ENCODE assay signal across 29 mouse cellular contexts in genomic region chr1:87763821-87764220, GRCm38 (mm10). TPM values are rescaled to one million over a fixed set of nuclear protein-coding genes. Genes with fewer than 3 reads are reported as not detected.
A peak's percentile ranks its signal among the peaks of the same experiment; 100 is the strongest.
DNase-seq lines count a peak whose midpoint lies in the region; ATAC-seq and TF ChIP-seq lines count a peak whose summit lies in the region.
"Had no signal": no experiment of that assay in that cellular context is flagged by ENCODE, and none has a peak within 500 bp of the region (broad histone marks: within the 10 kb centered on the region; RNA-seq: fewer than 3 reads in every experiment).

No protein-coding gene starts in this region.

- H3K27me3 ChIP-seq in MEL (ENCODE audit: control insufficient read depth in 1 of 2, insufficient read depth in 2 of 2, low read length in 2 of 2), result no peaks in the 10 kb centered on the region
- no peaks in the 10 kb centered on the region for H3K27me3 ChIP-seq in liver, embryonic 15.5 days
- H3K27me3 ChIP-seq: embryonic facial prominence, embryonic 13.5 days; forebrain, embryonic 15.5 days; heart, embryonic 13.5 days; limb, embryonic 13.5 days; megakaryocyte, embryonic 14.5 days; midbrain, embryonic 15.5 days; neural tube, embryonic 15.5 days; stomach, embryonic 15.5 days had no signal

- TF ChIP-seq CTCF in MEL (IDR thresholded peaks at IDR 0.05 in 2 of 3, conservative IDR thresholded peaks at IDR 0.05 in 1 of 3; ENCODE audit: control insufficient read depth in 1 of 3, insufficient read depth in 1 of 3, low read depth in 2 of 3, low read length in 3 of 3, poor library complexity in 1 of 3, severe bottlenecking in 1 of 3), result no peak

- no peaks in the 10 kb centered on the region for H3K9me3 ChIP-seq in MEL (replicated peaks; ENCODE audit: insufficient read depth, low read length)
- H3K9me3 ChIP-seq in liver, embryonic 15.5 days (replicated peaks), result no peaks in the 10 kb centered on the region
- H3K9me3 ChIP-seq: embryonic facial prominence, embryonic 13.5 days; forebrain, embryonic 10.5 days; forebrain, embryonic 15.5 days; heart, embryonic 13.5 days; limb, embryonic 13.5 days; megakaryocyte, embryonic 14.5 days; midbrain, embryonic 15.5 days; neural tube, embryonic 15.5 days; stomach, embryonic 15.5 days had no signal

- peaks cover 18% of the 10 kb centered on the region in 2 experiments for H3K4me1 ChIP-seq in MEL (ENCODE audit: control insufficient read depth in 1 of 2, insufficient read depth in 2 of 2, low read length in 2 of 2)
- H3K4me1 ChIP-seq in liver, embryonic 15.5 days (replicated peaks), result peaks cover 27% of the 10 kb centered on the region
- H3K4me1 ChIP-seq: embryonic facial prominence, embryonic 13.5 days; forebrain, embryonic 10.5 days; forebrain, embryonic 15.5 days; heart, embryonic 13.5 days; limb, embryonic 13.5 days; midbrain, embryonic 15.5 days; neural tube, embryonic 15.5 days; stomach, embryonic 15.5 days had no signal

- peak; percentile 40 to 75; a peak in 3 of 4 replicates for TF ChIP-seq EP300 in MEL (IDR thresholded peaks at IDR 0.05; ENCODE audit: low read depth in 1 of 2, low read length in 2 of 2)

- ATAC-seq in liver, embryonic 15.5 days (ENCODE audit: insufficient read depth), result peak; percentile 77
- ATAC-seq: forebrain, embryonic 15.5 days; midbrain, embryonic 15.5 days had no signal

- TF ChIP-seq POLR2A in MEL (IDR thresholded peaks at IDR 0.05; ENCODE audit: control insufficient read depth in 1 of 2, insufficient read depth in 1 of 2, low read depth in 1 of 2, low read length in 2 of 2, poor library complexity in 1 of 2), result no peak

- TF ChIP-seq RAD21 in MEL (IDR thresholded peaks at IDR 0.05; ENCODE audit: low read depth, low read length), result no peak

- H3K4me2 ChIP-seq in liver, embryonic 15.5 days, result peak overlapping the region; percentile 10; the same call in 1 of the 2 replicates
- H3K4me2 ChIP-seq: embryonic facial prominence, embryonic 13.5 days; forebrain, embryonic 15.5 days; heart, embryonic 13.5 days; hindbrain, embryonic 14.5 days; limb, embryonic 13.5 days; lung, embryonic 14.5 days; midbrain, embryonic 15.5 days; neural tube, embryonic 15.5 days; stomach, embryonic 15.5 days had no signal

- H3K27ac ChIP-seq in MEL (ENCODE audit: control insufficient read depth, low read depth, low read length), result peak overlapping the region; percentile 60
- peak overlapping the region; percentile 71 for H3K27ac ChIP-seq in liver, embryonic 15.5 days (replicated peaks)
- H3K27ac ChIP-seq: embryonic facial prominence, embryonic 13.5 days; forebrain, embryonic 10.5 days; forebrain, embryonic 15.5 days; heart, embryonic 13.5 days; hindbrain, embryonic 14.5 days; left cerebral cortex, adult 2 months; limb, embryonic 13.5 days; midbrain, embryonic 15.5 days; neural tube, embryonic 15.5 days; stomach, embryonic 15.5 days had no signal

- H3K4me3 ChIP-seq in MEL (ENCODE audit: control insufficient read depth in 1 of 2, insufficient read depth in 1 of 2, low read depth in 2 of 2, low read length in 2 of 2), result no peak overlapping the region
- H3K4me3 ChIP-seq in liver, embryonic 15.5 days (replicated peaks), result no peak overlapping the region
- H3K4me3 ChIP-seq: embryonic facial prominence, embryonic 13.5 days; forebrain, embryonic 10.5 days; forebrain, embryonic 15.5 days; heart, embryonic 13.5 days; left cerebral cortex, adult 2 months; limb, embryonic 13.5 days; megakaryocyte, embryonic 14.5 days; midbrain, embryonic 15.5 days; neural tube, embryonic 15.5 days; stomach, embryonic 15.5 days had no signal

- no peak overlapping the region for H3K9ac ChIP-seq in MEL (ENCODE audit: control insufficient read depth, low read depth, low read length, poor library complexity, severe bottlenecking)
- peak overlapping the region; percentile 4; the same call in 1 of the 2 replicates for H3K9ac ChIP-seq in liver, embryonic 15.5 days
- H3K9ac ChIP-seq: embryonic facial prominence, embryonic 13.5 days; forebrain, embryonic 15.5 days; heart, embryonic 13.5 days; hindbrain, embryonic 14.5 days; limb, embryonic 13.5 days; lung, embryonic 14.5 days; midbrain, embryonic 15.5 days; neural tube, embryonic 15.5 days; stomach, embryonic 15.5 days had no signal

- 14% methylated on average over 3 of the region's 3 CpGs for WGBS in liver, embryonic 15.5 days (ENCODE audit: insufficient replicate concordance)

- DNase-seq in MEL (ENCODE audit: low read depth, low spot score), result no peak
- peak; percentile 34 for DNase-seq in c-Kit-positive CD71-positive TER-119-positive erythroid progenitor cells, embryonic 14.5 days (ENCODE audit: low spot score)
- DNase-seq in yolk sac, embryonic 10.5 days (ENCODE audit: low spot score), result peak; percentile 21
- no peak for DNase-seq in urinary bladder, adult 2 months (ENCODE audit: low spot score)
- no peak for DNase-seq in adrenal gland, postnatal 36 days
- DNase-seq: adrenal gland, adult 8-10 months; B cell, adult 2 months; cerebellum, adult 11-12 months; cerebellum, postnatal 10 days; gastrocnemius, postnatal 36 days; heart, postnatal 10 days; kidney, adult 11 months; kidney, postnatal 14 days; lung, embryonic 14.5 days; lung, postnatal 14 days; retina, postnatal 1 day; right cerebral cortex, postnatal 14 days had no signal

- peaks cover 1% of the 10 kb centered on the region for H3K79me2 ChIP-seq in MEL (ENCODE audit: control insufficient read depth, insufficient read depth, low read length, poor library complexity)

- H3K36me3 ChIP-seq in MEL (ENCODE audit: control insufficient read depth in 1 of 2, insufficient read depth in 2 of 2, low read length in 2 of 2), result peaks cover 23 to 31% of the 10 kb centered on the region in 2 experiments
- peaks cover 97% of the 10 kb centered on the region for H3K36me3 ChIP-seq in liver, embryonic 15.5 days (replicated peaks)

TF ChIP-seq in MEL, 35 proteins besides CTCF, POLR2A, EP300 and RAD21:
- TF ChIP-seq GATA1 (IDR thresholded peaks at IDR 0.05; ENCODE audit: low read depth, low read length) (peak; percentile 84), KAT2A (conservative IDR thresholded peaks at IDR 0.05; ENCODE audit: low read depth, low read length) (no peak), MEF2A (IDR thresholded peaks at IDR 0.05; ENCODE audit: extremely low read depth, insufficient replicate concordance, low read depth, low read length, poor library complexity, severe bottlenecking) (no peak), ETS1 (IDR thresholded peaks at IDR 0.05; ENCODE audit: low read depth, low read length) (peak; percentile 73), TAL1 (IDR thresholded peaks at IDR 0.05; ENCODE audit: low read length) (peak; percentile 62), TCF12 (IDR thresholded peaks at IDR 0.05; ENCODE audit: low read depth, low read length) (peak; percentile 84)

RNA-seq across cellular contexts. Expression of gene Atg16l1, which starts 8.2 kb away (rescaled TPM):
- 25.7 and 34.0 TPM in 2 replicates for total RNA-seq in MEL (2012; rRNA removed)
- polyA plus RNA-seq in MEL (2012; ENCODE audit: insufficient read depth in 1 of 2, insufficient read length in 2 of 2, low read depth in 1 of 2, low replicate concordance in 2 of 2, missing spikeins in 1 of 2), result 10 to 100 TPM in 1 of 2 experiments, not detected in 1; 33.8 TPM
- polyA plus RNA-seq in liver, embryonic 15.5 days (2015; fragmentation: Nextera tagmentation; extraction: Ambion mirVana), result 15.0 and 16.4 TPM in 2 replicates
- polyA plus RNA-seq in urinary bladder, adult 2 months (2012; rRNA removed), result 32.5 and 36.1 TPM in 2 replicates
- total RNA-seq in adrenal gland, postnatal 36 days (2021), result 10 to 100 TPM; 31.8 to 33.2 TPM

RNA-seq across cellular contexts. Expression of gene Sag, which starts 39.7 kb away (rescaled TPM):
- 2.5 and 4.3 TPM in 2 replicates for total RNA-seq in MEL (2012; rRNA removed)
- polyA plus RNA-seq in MEL (2012; ENCODE audit: insufficient read depth in 1 of 2, insufficient read length in 2 of 2, low read depth in 1 of 2, low replicate concordance in 2 of 2, missing spikeins in 1 of 2), result 1 to 10 TPM in 1 of 2 experiments, not detected in 1; 4.1 TPM
- 0.44 and 0.66 TPM in 2 replicates for polyA plus RNA-seq in liver, embryonic 15.5 days (2015; fragmentation: Nextera tagmentation; extraction: Ambion mirVana)
- polyA plus RNA-seq in urinary bladder, adult 2 months (2012; rRNA removed), result 0.39 and 0.96 TPM in 2 replicates
- 1 to 10 TPM; 1.5 to 3.3 TPM for total RNA-seq in adrenal gland, postnatal 36 days (2021)

Comparison
In these comparisons a context has a peak if more than half of its experiments do, and no peak if none do; other contexts are left out.
1. DNase-seq: peak in c-Kit-positive CD71-positive TER-119-positive erythroid progenitor cells, embryonic 14.5 days (single experiment) and yolk sac, embryonic 10.5 days (single experiment); none in MEL (single experiment), urinary bladder, adult 2 months (single experiment) and adrenal gland, postnatal 36 days (0 of 2).